Mouse (Mus musculus): Measurements from ENCODE around the gene Sfr1.

The Sfr1 gene

GRCm38 (mm10) chr19:47752456-47752855 lies 21.0 kb downstream of the Sfr1 start:
- no peak for DNase-seq (ENCODE audit: low spot score)

GRCm38 (mm10) chr19:47753921-47754320 lies 22.4 kb downstream of the Sfr1 start:
- no peak for DNase-seq (ENCODE audit: low spot score)

GRCm38 (mm10) chr19:47754931-47755330 lies 23.4 kb downstream of the Sfr1 start:
- DNase-seq (ENCODE audit: low spot score), result no peak

- no peak for DNase-seq (ENCODE audit: low spot score)
Measured at GRCm38 (mm10) chr19:47755625-47756024, 24.1 kb downstream of the Sfr1 start.

- no peak for DNase-seq (ENCODE audit: low spot score)
Measured at GRCm38 (mm10) chr19:47777847-47778246, 46.4 kb downstream of the Sfr1 start.

- DNase-seq (ENCODE audit: low spot score), result no peak
Measured at GRCm38 (mm10) chr19:47780145-47780544, 48.7 kb downstream of the Sfr1 start.

- no peak for DNase-seq (ENCODE audit: low spot score)
Measured at GRCm38 (mm10) chr19:47780972-47781371, 49.5 kb downstream of the Sfr1 start.

GRCm38 (mm10) chr19:47783898-47784297 lies 52.4 kb downstream of the Sfr1 start:
- DNase-seq (ENCODE audit: low spot score), result no peak
